Mouse (Mus musculus): ENCODE results near the gene Fgf10. TPM values are rescaled to one million over a fixed set of nuclear protein-coding genes. Genes with fewer than 3 reads are reported as not detected.

Gene Fgf10
- polyA plus RNA-seq, 1 experiment from 2014 or later, result 17.0 TPM

GRCm38 (mm10) chr13:118791753-118792152 lies 122.2 kb downstream of the Fgf10 start:
- 41% methylated on average over 4 of the region's 4 CpGs for WGBS
- Histone ChIP-seq H3K4me1 (no peaks in the 10 kb centered on the region), H3K4me2 (no peak overlapping the region), H3K9ac (no peak overlapping the region), H3K27me3 (no peaks in the 10 kb centered on the region), H3K27ac (no peak overlapping the region), H3K36me3 (no peaks in the 10 kb centered on the region), H3K4me3 (no peak overlapping the region), H3K9me3 (no peaks in the 10 kb centered on the region)
- no peak for ATAC-seq (ENCODE audit: borderline replicate concordance, extremely low read depth, low FRiP score, low TSS enrichment)

GRCm38 (mm10) chr13:118792198-118792597 lies 122.6 kb downstream of the Fgf10 start:
- Histone ChIP-seq H3K9me3 (no peaks in the 10 kb centered on the region), H3K4me3 (no peak overlapping the region), H3K27ac (no peak overlapping the region), H3K4me1 (no peaks in the 10 kb centered on the region), H3K9ac (no peak overlapping the region), H3K4me2 (no peak overlapping the region), H3K27me3 (no peaks in the 10 kb centered on the region), H3K36me3 (no peaks in the 10 kb centered on the region)
- WGBS, result 23% methylated on average over 4 of the region's 4 CpGs
- no peak for ATAC-seq (ENCODE audit: borderline replicate concordance, extremely low read depth, low FRiP score, low TSS enrichment)

- no peak for ATAC-seq (ENCODE audit: borderline replicate concordance, extremely low read depth, low FRiP score, low TSS enrichment)
- H3K9me3 ChIP-seq, result no peaks in the 10 kb centered on the region
- no peaks in the 10 kb centered on the region for H3K36me3 ChIP-seq
- WGBS, result 43% methylated on average over 4 of the region's 4 CpGs
- H3K27ac ChIP-seq, result no peak overlapping the region
- H3K4me2 ChIP-seq, result no peak overlapping the region
- H3K4me1 ChIP-seq, result no peaks in the 10 kb centered on the region
- H3K9ac ChIP-seq, result no peak overlapping the region
- H3K4me3 ChIP-seq, result no peak overlapping the region
- no peaks in the 10 kb centered on the region for H3K27me3 ChIP-seq
Measured at GRCm38 (mm10) chr13:118800176-118800575, 130.6 kb downstream of the Fgf10 start.

GRCm38 (mm10) chr13:118806662-118807061 lies 137.1 kb downstream of the Fgf10 start:
- Histone ChIP-seq H3K9me3 (no peaks in the 10 kb centered on the region), H3K27ac (no peak overlapping the region), H3K36me3 (no peaks in the 10 kb centered on the region), H3K4me2 (no peak overlapping the region), H3K4me1 (no peaks in the 10 kb centered on the region), H3K4me3 (no peak overlapping the region), H3K27me3 (no peaks in the 10 kb centered on the region), H3K9ac (no peak overlapping the region)
- WGBS, result 55% methylated on average over 3 of the region's 3 CpGs
- no peak for ATAC-seq (ENCODE audit: borderline replicate concordance, extremely low read depth, low FRiP score, low TSS enrichment)

- Histone ChIP-seq H3K36me3 (no peaks in the 10 kb centered on the region), H3K27ac (no peak overlapping the region), H3K9me3 (no peaks in the 10 kb centered on the region), H3K4me1 (no peaks in the 10 kb centered on the region), H3K9ac (no peak overlapping the region), H3K4me2 (no peak overlapping the region), H3K27me3 (no peaks in the 10 kb centered on the region), H3K4me3 (no peak overlapping the region)
- WGBS, result 85% methylated on average over 6 of the region's 6 CpGs
- ATAC-seq (ENCODE audit: borderline replicate concordance, extremely low read depth, low FRiP score, low TSS enrichment), result no peak
Measured at GRCm38 (mm10) chr13:118819785-118820184, 150.2 kb downstream of the Fgf10 start.

- H3K4me3 ChIP-seq, result no peak overlapping the region
- no peaks in the 10 kb centered on the region for H3K27me3 ChIP-seq
- no peak overlapping the region for H3K27ac ChIP-seq
- no peaks in the 10 kb centered on the region for H3K9me3 ChIP-seq
- no peak overlapping the region for H3K4me2 ChIP-seq
- H3K9ac ChIP-seq, result no peak overlapping the region
- H3K4me1 ChIP-seq, result no peaks in the 10 kb centered on the region
- ATAC-seq (ENCODE audit: borderline replicate concordance, extremely low read depth, low FRiP score, low TSS enrichment), result peak; percentile 82
- 48% methylated on average over 2 of the region's 2 CpGs for WGBS
- H3K36me3 ChIP-seq, result no peaks in the 10 kb centered on the region
Measured at GRCm38 (mm10) chr13:118823113-118823512, 153.5 kb downstream of the Fgf10 start.

- Histone ChIP-seq H3K9me3 (no peaks in the 10 kb centered on the region), H3K27me3 (no peaks in the 10 kb centered on the region), H3K4me2 (no peak overlapping the region), H3K36me3 (no peaks in the 10 kb centered on the region), H3K4me1 (no peaks in the 10 kb centered on the region), H3K9ac (no peak overlapping the region), H3K27ac (no peak overlapping the region), H3K4me3 (no peak overlapping the region)
- no peak for ATAC-seq (ENCODE audit: borderline replicate concordance, extremely low read depth, low FRiP score, low TSS enrichment)
- 81% methylated on average over 4 of the region's 4 CpGs for WGBS
Measured at GRCm38 (mm10) chr13:118825102-118825501, 155.5 kb downstream of the Fgf10 start.

GRCm38 (mm10) chr13:118828604-118829381 lies 159.2 kb downstream of the Fgf10 start:
- Histone ChIP-seq H3K4me3 (no peak overlapping the region), H3K4me1 (no peaks in the 10 kb centered on the region), H3K27me3 (no peaks in the 10 kb centered on the region), H3K4me2 (no peak overlapping the region), H3K27ac (no peak overlapping the region), H3K36me3 (no peaks in the 10 kb centered on the region), H3K9ac (no peak overlapping the region), H3K9me3 (no peaks in the 10 kb centered on the region)
- 62% methylated on average over 10 of the region's 10 CpGs for WGBS
- peak; percentile 70; the same call in 1 of the 2 replicates for ATAC-seq (ENCODE audit: borderline replicate concordance, extremely low read depth, low FRiP score, low TSS enrichment)

GRCm38 (mm10) chr13:118834021-118834420 lies 164.4 kb downstream of the Fgf10 start:
- H3K4me1 ChIP-seq, result no peaks in the 10 kb centered on the region
- H3K9ac ChIP-seq, result no peak overlapping the region
- H3K9me3 ChIP-seq, result no peaks in the 10 kb centered on the region
- no peak for ATAC-seq (ENCODE audit: borderline replicate concordance, extremely low read depth, low FRiP score, low TSS enrichment)
- no peaks in the 10 kb centered on the region for H3K36me3 ChIP-seq
- H3K4me3 ChIP-seq, result no peak overlapping the region
- H3K27me3 ChIP-seq, result no peaks in the 10 kb centered on the region
- no peak overlapping the region for H3K4me2 ChIP-seq
- H3K27ac ChIP-seq, result no peak overlapping the region

- peak; percentile 57; the same call in 1 of the 2 replicates for ATAC-seq (ENCODE audit: borderline replicate concordance, extremely low read depth, low FRiP score, low TSS enrichment)
- Histone ChIP-seq H3K4me3 (no peak overlapping the region), H3K27me3 (no peaks in the 10 kb centered on the region), H3K36me3 (no peaks in the 10 kb centered on the region), H3K4me1 (no peaks in the 10 kb centered on the region), H3K4me2 (no peak overlapping the region), H3K9me3 (no peaks in the 10 kb centered on the region), H3K27ac (no peak overlapping the region), H3K9ac (no peak overlapping the region)
- WGBS, result 43% methylated on average over 3 of the region's 4 CpGs
Measured at GRCm38 (mm10) chr13:118835078-118835477, 165.5 kb downstream of the Fgf10 start.

Data from lung, embryonic 15.5 days (tissue).